Mouse (Mus musculus) liver, embryonic 14.5 days (tissue): ENCODE results near the gene Hoxb3. TPM values are rescaled to one million over a fixed set of nuclear protein-coding genes. Genes with fewer than 3 reads are reported as not detected.

Experiments
- ATAC-seq: fragments of 200-750 bp; cut with Nextera tagmentation; 2 replicates; pipeline ENCODE4 v1.8.0; 2017; ENCODE audit warnings: moderate number of reproducible peaks, mild to moderate bottlenecking, moderate library complexity; ENCODE audit not compliant: insufficient read depth
- DNase-seq, 3 experiments: peaks; one replicate each; pipeline ENCODE4 v3.0.0-alpha.2; 2012 to 2013; ENCODE audit warnings: low read depth in 3 of 3, low spot score in 3 of 3
- H3K27ac ChIP-seq: fragments of 300-500 bp; sonication (generic); 2 replicates; pipeline ENCODE4 v1.5.1; 2014; ENCODE audit warnings: moderate library complexity, mild to moderate bottlenecking, control low read depth, inconsistent platforms
- H3K27me3 ChIP-seq: fragments of 300-500 bp; sonication (generic); 2 replicates; pipeline ENCODE4 v1.6.1; 2014; ENCODE audit warnings: mild to moderate bottlenecking, low read length, moderate library complexity; ENCODE audit not compliant: control insufficient read depth, insufficient read depth
- H3K36me3 ChIP-seq: fragments of 300-500 bp; sonication (generic); replicated peaks from 2 replicates; pipeline ENCODE4 v1.6.1; 2014; ENCODE audit warnings: low read depth; ENCODE audit not compliant: control insufficient read depth, insufficient read depth
- H3K4me1 ChIP-seq, 2 experiments: fragments of 200-500 bp in 1 of 2; fragments of 300-500 bp in 1 of 2; sonication (generic) in 1 of 2; replicated peaks; 2 replicates each; pipeline ENCODE4 v1.6.1; 2012 to 2014; ENCODE audit warnings: antibody characterized with exemption in 1 of 2, inconsistent platforms in 1 of 2, low read length in 1 of 2; ENCODE audit not compliant: control insufficient read depth in 2 of 2, insufficient read depth in 2 of 2
- H3K4me2 ChIP-seq: fragments of 300-500 bp; sonication (generic); 2 replicates; pipeline ENCODE4 v1.6.1; 2014; ENCODE audit warnings: low read depth, mild to moderate bottlenecking, control low read depth, moderate library complexity
- H3K4me3 ChIP-seq, 2 experiments: fragments of 200-500 bp in 1 of 2; fragments of 300-500 bp in 1 of 2; sonication (generic) in 1 of 2; 2 replicates each; pipeline ENCODE4 v1.5.1; 2012 to 2014; ENCODE audit warnings: low read depth in 2 of 2, low read length in 2 of 2, mild to moderate bottlenecking in 2 of 2, control low read depth in 1 of 2, inconsistent platforms in 1 of 2, moderate library complexity in 1 of 2; ENCODE audit not compliant: insufficient read depth in 1 of 2
- H3K9ac ChIP-seq: fragments of 300-500 bp; sonication (generic); replicated peaks from 2 replicates; pipeline ENCODE4 v1.6.1; 2014; ENCODE audit warnings: mild to moderate bottlenecking, control low read depth, moderate library complexity
- H3K9me3 ChIP-seq: fragments of 300-500 bp; sonication (generic); 2 replicates; pipeline ENCODE4 v1.6.1; 2016; ENCODE audit warnings: low read length, mixed read lengths; ENCODE audit not compliant: control insufficient read depth
- CTCF ChIP-seq: IDR thresholded peaks from 2 replicates; pipeline ENCODE4 v1.5.1; 2016; ENCODE audit warnings: antibody characterized with exemption, low read depth, control low read depth
- EP300 ChIP-seq: IDR thresholded peaks from 2 replicates; pipeline ENCODE4 v1.6.1; 2016; ENCODE audit warnings: antibody characterized with exemption, low read depth
- WGBS: fragments of 180-500 bp; shearing (Covaris S2); extraction: QIAGEN DNeasy Blood & Tissue Kit; methylation state at CpG from one replicate; pipeline ENCODE4 v1.1.7; 2014; ENCODE audit not compliant: insufficient replicate concordance; 5-methylcytosine and 5-hydroxymethylcytosine counted together
- polyA plus RNA-seq, 2 experiments: library from polyadenylated mRNA; depleted of rRNA in 1 of 2; stranded (reverse) in 1 of 2; unstranded in 1 of 2; fragments of >200 nt; fragmentation: Nextera tagmentation in 1 of 2; extraction: Ambion mirVana in 1 of 2; gene quantifications; 2 replicates each; pipeline versions ENCODE4 v1.2.1 to v1.2.3; 2012 to 2014

The Hoxb3 gene
- polyA plus RNA-seq, 2 experiments, result 0.38 TPM; not detected in 1

GRCm38 (mm10) chr11:96337026-96337425 is 13.9 kb downstream of the Hoxb3 start:
- no peak for DNase-seq
- no peak overlapping the region for H3K27ac ChIP-seq
- no peaks in the 10 kb centered on the region for H3K36me3 ChIP-seq
- H3K4me3 ChIP-seq, result no peak overlapping the region
- no peak for ATAC-seq
- H3K27me3 ChIP-seq, result peaks cover 73% of the 10 kb centered on the region
- no peaks in the 10 kb centered on the region; a peak in 1 of 4 replicates for H3K4me1 ChIP-seq
- 36% methylated on average over 6 of the region's 6 CpGs for WGBS
- no peak overlapping the region for H3K9ac ChIP-seq
- no peak overlapping the region for H3K4me2 ChIP-seq
- no peaks in the 10 kb centered on the region for H3K9me3 ChIP-seq
- TF ChIP-seq EP300, result no peak
- no peak for TF ChIP-seq CTCF

DNA sequence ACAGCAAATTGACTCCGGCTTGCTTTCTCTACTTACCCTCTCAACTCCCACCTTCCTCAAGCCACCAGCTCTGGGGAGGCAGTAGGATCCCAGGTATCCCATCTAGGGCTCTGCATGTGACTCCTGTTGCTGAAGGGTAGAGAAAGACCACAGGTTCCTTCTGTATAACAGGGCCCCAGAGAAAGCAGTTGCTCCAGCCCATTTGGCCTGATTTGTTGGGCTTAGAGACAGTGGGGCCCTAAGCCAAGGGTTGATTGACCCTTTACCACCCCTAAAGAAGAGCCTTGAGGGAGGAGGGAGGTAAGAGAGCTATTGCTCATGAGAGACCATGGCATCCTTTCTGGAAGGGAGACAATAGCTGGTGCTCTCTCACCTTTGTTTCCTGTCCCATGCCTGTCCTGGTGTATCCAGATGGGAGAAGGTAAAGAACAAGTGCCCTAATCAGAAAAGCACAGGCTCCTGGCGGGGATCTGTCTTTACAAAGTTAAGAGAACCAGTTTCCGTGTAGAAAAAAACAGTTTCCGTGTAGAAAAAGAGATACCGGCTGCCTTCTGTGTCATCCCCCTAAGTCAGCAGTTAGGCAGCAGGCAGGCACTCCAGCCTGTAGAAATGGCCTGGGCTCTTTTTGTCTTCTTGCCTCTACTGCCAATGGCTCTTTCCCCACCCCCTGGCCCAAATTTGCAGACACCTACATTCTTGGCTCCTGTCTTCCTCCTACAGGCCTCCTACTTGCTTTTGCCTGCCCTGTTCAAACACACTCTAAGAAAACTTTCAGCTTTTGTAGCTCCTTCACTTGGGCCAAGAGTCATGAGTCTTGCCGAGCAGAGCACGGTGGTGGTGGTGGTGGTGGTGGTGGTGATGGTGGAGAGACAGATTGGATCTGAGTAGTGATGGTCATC is 16.1 kb downstream of the Hoxb3 start:
- no peak overlapping the region for H3K4me3 ChIP-seq
- H3K9me3 ChIP-seq, result no peaks in the 10 kb centered on the region
- TF ChIP-seq CTCF (no peak), EP300 (no peak)
- no peaks in the 10 kb centered on the region; a peak in 1 of 4 replicates for H3K4me1 ChIP-seq
- ATAC-seq (no peak), DNase-seq (no peak)
- no peaks in the 10 kb centered on the region for H3K36me3 ChIP-seq
- H3K4me2 ChIP-seq, result no peak overlapping the region
- no peak overlapping the region for H3K27ac ChIP-seq
- 30% methylated on average over 7 of the region's 7 CpGs for WGBS
- H3K27me3 ChIP-seq, result peaks cover 78% of the 10 kb centered on the region
- H3K9ac ChIP-seq, result no peak overlapping the region

- Histone ChIP-seq H3K4me2 (peak overlapping the region; percentile 22), H3K36me3 (no peaks in the 10 kb centered on the region), H3K4me1 (no peaks in the 10 kb centered on the region; a peak in 1 of 4 replicates), H3K27ac (no peak overlapping the region), H3K27me3 (peaks cover 92% of the 10 kb centered on the region), H3K4me3 (no peak overlapping the region), H3K9me3 (no peaks in the 10 kb centered on the region), H3K9ac (no peak overlapping the region)
- TF ChIP-seq CTCF (no peak), EP300 (no peak)
- ATAC-seq (no peak), DNase-seq (no peak)
- 3% methylated on average over 36 of the region's 36 CpGs for WGBS
These were observed 17.7 kb downstream of the Hoxb3 start for GRCm38 (mm10) chr11:96340698-96341365.

- Histone ChIP-seq H3K4me2 (peak overlapping the region; percentile 31), H3K4me1 (no peaks in the 10 kb centered on the region), H3K9ac (no peak overlapping the region), H3K27me3 (peaks cover 94% of the 10 kb centered on the region), H3K9me3 (no peaks in the 10 kb centered on the region), H3K36me3 (no peaks in the 10 kb centered on the region), H3K27ac (no peak overlapping the region), H3K4me3 (no peak overlapping the region)
- no peak for TF ChIP-seq EP300
- TF ChIP-seq CTCF, result no peak
- WGBS, result 2% methylated on average over 40 of the region's 40 CpGs
- DNase-seq (no peak), ATAC-seq (no peak)
These were observed 18.8 kb downstream of the Hoxb3 start for GRCm38 (mm10) chr11:96341701-96342575.
